Mouse (Mus musculus): ENCODE results near the gene Dhrs9.

- TF ChIP-seq CTCF (IDR thresholded peaks at IDR 0.05; ENCODE audit: borderline replicate concordance, extremely low read depth, insufficient read depth, insufficient read length): no peak
- TF ChIP-seq POLR2A (IDR thresholded peaks at IDR 0.05; ENCODE audit: borderline replicate concordance, extremely low read depth, insufficient read depth, insufficient read length, poor library complexity, severe bottlenecking): no peak
Observed at GRCm38 (mm10) chr2:69386118-69386871, 6.0 kb downstream of the Dhrs9 start.
